Mouse (Mus musculus): Measurements from ENCODE around the gene Gm17584.
"Not testable (repeated sequence)": the region's sequence is repeated elsewhere in the genome, so short reads cannot be mapped to it uniquely, and the experiment has no call there.

The Gm17584 gene

DNA sequence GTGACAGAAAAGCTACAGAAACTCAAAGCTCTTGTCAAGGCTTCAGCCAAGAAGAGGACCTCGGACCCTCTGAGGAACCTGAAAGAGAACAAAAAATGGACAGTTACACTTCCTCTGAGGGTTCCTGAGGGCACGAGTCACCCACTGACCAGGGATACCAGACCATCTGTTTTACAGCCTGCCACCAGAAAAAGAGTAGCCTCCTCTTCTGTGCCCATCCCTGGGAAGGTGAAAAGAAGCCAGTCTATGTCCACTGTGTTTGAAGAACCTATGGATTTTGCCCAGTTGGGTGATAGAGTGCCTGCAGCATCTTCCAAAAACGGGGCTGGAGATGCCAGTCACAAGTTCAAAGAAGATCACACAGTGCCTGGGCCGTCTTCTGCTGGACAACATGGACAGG, at the start of gene Gm17584:
TSS of gene Gm17584 (plus strand) at position 301 of the 400 bp plus-strand sequence.
- not testable (repeated sequence) for DNase-seq (ENCODE audit: low spot score in 2 of 2)

All from urinary bladder, postnatal 36 days (tissue).